Mouse (Mus musculus) cortical plate, adult 2 months (tissue): ENCODE measurements around the gene Nfe2.

Experiments
- CTCF ChIP-seq: fragments of 200-500 bp; IDR thresholded peaks from 2 replicates; pipeline ENCODE4 v1.5.1; 2011; ENCODE audit warnings: mild to moderate bottlenecking, control low read depth, low read length; ENCODE audit not compliant: insufficient read depth; ENCODE audit errors: extremely low read depth
- POLR2A ChIP-seq: fragments of 200-500 bp; IDR thresholded peaks from 2 replicates; pipeline ENCODE4 v1.6.1; 2011; ENCODE audit warnings: mild to moderate bottlenecking, low read length, control low read depth; ENCODE audit not compliant: insufficient read depth; ENCODE audit errors: extremely low read depth

DNA sequence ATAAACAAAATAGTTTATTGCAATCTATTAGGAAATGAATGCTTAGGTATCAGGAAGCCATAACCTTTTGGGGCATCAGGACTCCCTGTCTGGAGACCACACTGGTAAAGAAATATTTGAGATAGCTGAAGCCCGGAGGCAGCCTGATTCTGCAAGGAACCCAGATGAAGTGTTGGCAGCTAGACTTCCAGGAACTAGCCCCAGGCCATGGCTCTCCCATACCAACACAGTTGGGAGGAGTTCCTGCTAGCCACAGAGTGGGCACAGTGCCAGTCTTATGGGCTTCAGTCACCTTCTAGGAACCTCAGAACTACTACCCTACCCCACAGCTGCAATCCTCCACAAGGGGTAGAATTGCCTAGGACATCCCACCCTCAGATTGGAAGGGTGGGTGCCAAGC, 1.8 kb upstream of the Nfe2 start:
- TF ChIP-seq CTCF = no peak
- no peak for TF ChIP-seq POLR2A
